Mouse (Mus musculus): Measurements from ENCODE around the gene Fam83e.

DNA sequence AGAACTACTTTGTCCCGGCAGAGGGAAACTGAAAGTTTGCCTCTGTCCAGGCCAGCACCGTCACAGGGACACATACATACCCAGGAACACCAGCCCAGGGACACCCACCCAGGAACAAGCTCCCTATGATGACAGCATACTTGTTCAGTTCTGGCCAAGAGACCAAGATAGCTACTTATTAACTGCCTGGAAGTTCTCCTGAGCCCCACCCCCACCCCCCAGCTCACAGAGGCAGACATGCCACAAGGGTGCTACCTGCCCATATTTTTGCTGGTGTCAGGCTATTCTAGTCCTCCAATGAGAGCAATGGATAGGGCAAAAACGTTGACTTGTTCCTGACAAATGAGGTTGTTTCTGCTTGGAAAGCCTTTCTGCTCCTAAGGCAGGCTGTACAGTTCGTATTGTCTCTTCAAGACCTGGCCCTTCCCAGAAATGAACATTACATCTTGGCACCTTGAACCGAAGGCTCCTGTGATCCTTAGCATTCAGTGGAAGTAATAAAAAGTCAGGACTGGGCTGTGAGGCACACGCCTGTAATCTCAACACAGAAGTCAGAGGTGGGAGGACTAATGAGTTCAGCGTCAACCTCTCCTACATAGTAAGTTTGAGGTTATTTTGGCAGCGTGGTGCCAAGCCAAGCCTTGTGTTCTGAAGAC lies 49.5 kb downstream of the Fam83e start:
- TF ChIP-seq CTCF (IDR thresholded peaks at IDR 0.05) (no peak), EP300 (IDR thresholded peaks at IDR 0.05) (no peak)

Data from lung, postnatal 0 days (tissue).